ENCODE assay signal across 8 mouse cellular contexts in the genomic region with DNA sequence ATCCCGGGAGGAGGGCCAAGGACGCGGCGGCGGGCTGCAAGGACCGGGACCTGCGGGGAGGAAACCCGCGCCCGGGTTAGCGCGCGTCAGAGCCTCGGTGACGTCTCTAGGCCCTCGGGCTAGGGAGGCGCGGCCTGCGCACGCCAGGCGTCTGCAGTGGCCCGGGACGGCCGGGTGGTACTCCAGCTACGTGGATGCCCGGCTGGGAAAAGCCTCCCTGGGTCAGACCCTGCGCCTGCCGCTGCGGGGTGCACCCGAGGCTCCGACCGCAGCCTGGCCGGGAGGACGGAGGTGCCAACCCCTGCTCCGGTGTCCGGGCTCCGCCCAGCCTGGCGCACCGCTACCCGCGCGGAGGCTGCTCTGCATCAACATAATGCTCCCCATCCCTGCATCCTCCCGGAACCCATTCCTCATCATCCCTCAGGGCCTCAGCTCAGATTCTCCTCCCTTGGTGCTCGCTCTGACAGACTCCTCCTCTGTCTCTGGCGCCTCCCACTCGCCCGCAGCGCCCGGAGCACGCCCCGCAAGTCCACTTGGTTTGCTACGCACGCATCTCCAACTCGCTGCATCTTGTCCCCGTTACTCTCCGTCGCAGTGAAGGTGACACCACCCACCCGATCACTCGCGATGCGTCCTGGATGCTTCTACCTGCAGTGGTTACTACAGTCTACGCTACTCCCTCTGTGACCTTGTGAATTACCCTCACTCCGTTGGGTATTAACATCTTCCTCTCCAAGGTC. TPM values are rescaled to one million over a fixed set of nuclear protein-coding genes. Genes with fewer than 3 reads are reported as not detected.
DNase-seq lines count a peak whose midpoint lies in the region; ATAC-seq and TF ChIP-seq lines count a peak whose summit lies in the region.

No protein-coding gene starts in this region.

- H3K27ac ChIP-seq in ES-Bruce4 (ENCODE audit: insufficient read depth, low read length) = no peak overlapping the region
- no peak overlapping the region for H3K27ac ChIP-seq in lung, embryonic 16.5 days (ENCODE audit: low read length)

- peak; percentile 71 for ATAC-seq in frontal cortex, adult (ENCODE audit: low TSS enrichment)
- 0 out of 4 replicates have a peak, but pooled peaks have one; percentile 36 to 38 for ATAC-seq in hematopoietic stem cell, adult 5-6 weeks (replicated peaks in 1 of 2; ENCODE audit: insufficient read depth in 1 of 2, low FRiP score in 2 of 2, low TSS enrichment in 1 of 2, low read depth in 1 of 2, poor library complexity in 2 of 2, severe bottlenecking in 2 of 2)
- ATAC-seq in lung, embryonic 16.5 days (ENCODE audit: low read depth) = peak; percentile 32

- TF ChIP-seq POLR2A in ES-Bruce4 (IDR thresholded peaks at IDR 0.05; ENCODE audit: insufficient read depth, low read length) = no peak

- no peaks in the 10 kb centered on the region for H3K36me3 ChIP-seq in ES-Bruce4 (ENCODE audit: control insufficient read depth, insufficient read depth, low read length, poor library complexity, severe bottlenecking)
- no peaks in the 10 kb centered on the region for H3K36me3 ChIP-seq in lung, embryonic 16.5 days (ENCODE audit: control insufficient read depth, insufficient read depth, low read length)

- 0 out of 2 replicates have a peak, but pooled peaks cover 3% of the 10 kb centered on the region for H3K27me3 ChIP-seq in ES-Bruce4 (ENCODE audit: control insufficient read depth, insufficient read depth, low read length, poor library complexity, severe bottlenecking)
- H3K27me3 ChIP-seq in lung, embryonic 16.5 days (ENCODE audit: control insufficient read depth, insufficient read depth, low read depth, low read length) = peaks cover 27% of the 10 kb centered on the region

- peak overlapping the region; percentile 16; the same call in 1 of the 2 replicates for H3K9ac ChIP-seq in ES-Bruce4 (ENCODE audit: low read depth, poor library complexity, severe bottlenecking)
- peak overlapping the region; percentile 66 for H3K9ac ChIP-seq in lung, embryonic 16.5 days (ENCODE audit: low read length)

- H3K9me3 ChIP-seq in ES-Bruce4 (replicated peaks; ENCODE audit: control insufficient read depth, insufficient read depth, low read length, poor library complexity, severe bottlenecking) = no peaks in the 10 kb centered on the region
- H3K9me3 ChIP-seq in lung, embryonic 16.5 days (ENCODE audit: control insufficient read depth, low read length) = no peaks in the 10 kb centered on the region

- no peaks in the 10 kb centered on the region for H3K4me1 ChIP-seq in ES-Bruce4 (ENCODE audit: control insufficient read depth, insufficient read depth, low read length)
- peaks cover 20% of the 10 kb centered on the region for H3K4me1 ChIP-seq in lung, embryonic 16.5 days (replicated peaks; ENCODE audit: control insufficient read depth, insufficient read depth, low read length)

- DNase-seq in cerebellum, adult 18-20 months = peak; percentile 90
- peak; percentile 45 for DNase-seq in layer of hippocampus, adult 9-10 months (ENCODE audit: low spot score)
- peak; percentile 21 for DNase-seq in ovary, postnatal 10 days (ENCODE audit: low spot score)
- peak; percentile 25 to 39 for DNase-seq in thymus, postnatal 36 days

- peak overlapping the region; percentile 100 for H3K4me2 ChIP-seq in lung, embryonic 16.5 days (ENCODE audit: low read depth, low read length)

- WGBS in lung, embryonic 16.5 days = 0% methylated on average over 60 of the region's 63 CpGs

- TF ChIP-seq CTCF in ES-Bruce4 (IDR thresholded peaks at IDR 0.05; ENCODE audit: low read depth, low read length) = no peak

- peak overlapping the region; percentile 49 for H3K4me3 ChIP-seq in ES-Bruce4 (ENCODE audit: low read depth, low read length)
- H3K4me3 ChIP-seq in lung, embryonic 16.5 days (ENCODE audit: low read length) = peak overlapping the region; percentile 66

- no peak for TF ChIP-seq EP300 in ES-Bruce4 (IDR thresholded peaks at IDR 0.05; ENCODE audit: insufficient read depth, low read depth, low read length)

RNA-seq across cellular contexts. Expression of a gene that starts 33.3 kb away (rescaled TPM):
- 47.0 and 52.2 TPM in 2 replicates for polyA plus RNA-seq in ES-Bruce4 (2011; ENCODE audit: insufficient read depth, insufficient read length, low read depth, missing spikeins)
- 52.3 and 64.3 TPM in 2 replicates for total RNA-seq in hematopoietic stem cell, adult 5-6 weeks (2017)
- polyA plus RNA-seq in lung, embryonic 16.5 days (2015; fragmentation: Nextera tagmentation; extraction: Ambion mirVana) = 25.5 and 31.4 TPM in 2 replicates

RNA-seq across cellular contexts. Expression of a gene that starts 35.3 kb away (rescaled TPM):
- 10.5 and 10.9 TPM in 2 replicates for polyA plus RNA-seq in ES-Bruce4 (2011; ENCODE audit: insufficient read depth, insufficient read length, low read depth, missing spikeins)
- total RNA-seq in hematopoietic stem cell, adult 5-6 weeks (2017) = not detected in 2 replicates
- polyA plus RNA-seq in lung, embryonic 16.5 days (2015; fragmentation: Nextera tagmentation; extraction: Ambion mirVana) = 13.3 and 15.1 TPM in 2 replicates

Comparison
In these comparisons a context has a peak if more than half of its experiments do, and no peak if none do; other contexts are left out.
1. DNase-seq: peak in every context shown above with its lines; median percentile 90 in cerebellum, adult 18-20 months; 45 in layer of hippocampus, adult 9-10 months; 32 in thymus, postnatal 36 days; 21 in ovary, postnatal 10 days.